Mouse (Mus musculus) hindbrain, embryonic 13.5 days (tissue): ENCODE results near the gene Amy2a4. TPM values are rescaled to one million over a fixed set of nuclear protein-coding genes. Genes with fewer than 3 reads are reported as not detected.
"Not testable (repeated sequence)": the region's sequence is repeated elsewhere in the genome, so short reads cannot be mapped to it uniquely, and the experiment has no call there.

Source experiments
- ATAC-seq: fragments of 200-750 bp; cut with Nextera tagmentation; 2 replicates; pipeline ENCODE4 v1.8.0; 2017; ENCODE audit warnings: moderate TSS enrichment; ENCODE audit not compliant: low FRiP score
- H3K27ac ChIP-seq: fragments of 300-500 bp; sonication (generic); 2 replicates; pipeline ENCODE4 v1.5.1; 2015; ENCODE audit warnings: inconsistent platforms, mild to moderate bottlenecking, moderate library complexity
- H3K27me3 ChIP-seq: fragments of 300-500 bp; sonication (generic); 2 replicates; pipeline ENCODE4 v1.6.1; 2015; ENCODE audit warnings: mild to moderate bottlenecking, inconsistent platforms
- H3K36me3 ChIP-seq: fragments of 300-500 bp; sonication (generic); 2 replicates; pipeline ENCODE4 v1.6.1; 2015; ENCODE audit warnings: mild to moderate bottlenecking, inconsistent platforms
- H3K4me1 ChIP-seq: fragments of 300-500 bp; sonication (generic); replicated peaks from 2 replicates; pipeline ENCODE4 v1.6.1; 2015; ENCODE audit warnings: inconsistent platforms
- H3K4me2 ChIP-seq: fragments of 300-500 bp; sonication (generic); 2 replicates; pipeline ENCODE4 v1.6.1; 2015; ENCODE audit warnings: inconsistent platforms, mild to moderate bottlenecking, moderate library complexity
- H3K4me3 ChIP-seq: fragments of 300-500 bp; sonication (generic); 2 replicates; pipeline ENCODE4 v1.5.1; 2015; ENCODE audit warnings: mild to moderate bottlenecking, inconsistent platforms
- H3K9ac ChIP-seq: fragments of 300-500 bp; sonication (generic); 2 replicates; pipeline ENCODE4 v1.6.1; 2015; ENCODE audit warnings: mild to moderate bottlenecking, inconsistent platforms
- H3K9me3 ChIP-seq: fragments of 300-500 bp; sonication (generic); 2 replicates; pipeline ENCODE4 v1.6.1; 2016; ENCODE audit warnings: inconsistent platforms
- WGBS: fragments of 180-500 bp; shearing (Covaris S2); methylation state at CpG from one replicate; pipeline ENCODE4 v1.1.7; 2015; 5-methylcytosine and 5-hydroxymethylcytosine counted together
- polyA plus RNA-seq: library from polyadenylated mRNA; unstranded; fragments of >200 nt; fragmentation: Nextera tagmentation; extraction: Ambion mirVana; gene quantifications from 2 replicates; pipeline ENCODE4 v1.2.1, GENCODE M21; 2015

Amy2a4 gene
- 0.31 TPM in 1 of 2 replicates, not detected in the other for polyA plus RNA-seq

- ATAC-seq, H3K27me3 ChIP-seq: not testable (repeated sequence)
- WGBS = no CpG with 5 or more reads among the region's 4 CpGs
These were observed at the start of gene Amy2a4 for GRCm38 (mm10) chr3:113291349-113291748. Gene Amy2a4 (minus strand): TSS chr3:113291449.

GRCm38 (mm10) chr3:113323952-113324351 is 32.7 kb upstream of the Amy2a4 start, which contains the start of gene Amy2a3:
Gene Amy2a3 (minus strand): TSS chr3:113324052.
- H3K9ac ChIP-seq, H3K9me3 ChIP-seq, H3K27me3 ChIP-seq, H3K27ac ChIP-seq, H3K4me2 ChIP-seq, H3K4me1 ChIP-seq, H3K4me3 ChIP-seq, ATAC-seq, H3K36me3 ChIP-seq: not testable (repeated sequence)
- no CpG with 5 or more reads among the region's 4 CpGs for WGBS

More at GRCm38 (mm10) chr3:113291349-113291748, at the start of gene Amy2a4:
- not testable (repeated sequence) for H3K9me3 ChIP-seq, H3K4me2 ChIP-seq, H3K9ac ChIP-seq, H3K4me1 ChIP-seq, H3K4me3 ChIP-seq, H3K27ac ChIP-seq, H3K36me3 ChIP-seq

- not testable (repeated sequence) for H3K9ac ChIP-seq, H3K9me3 ChIP-seq, H3K4me2 ChIP-seq, ATAC-seq, H3K36me3 ChIP-seq, H3K27ac ChIP-seq, H3K27me3 ChIP-seq, H3K4me3 ChIP-seq, H3K4me1 ChIP-seq
- WGBS = no CpG with 5 or more reads among the region's 3 CpGs
These were observed 21.7 kb upstream of the Amy2a4 start for GRCm38 (mm10) chr3:113312937-113313336.

GRCm38 (mm10) chr3:113280285-113280684 is 11.0 kb downstream of the Amy2a4 start:
- not testable (repeated sequence) for ATAC-seq, H3K9me3 ChIP-seq, H3K4me1 ChIP-seq, H3K4me2 ChIP-seq, H3K4me3 ChIP-seq, H3K9ac ChIP-seq, H3K27ac ChIP-seq, H3K27me3 ChIP-seq, H3K36me3 ChIP-seq

GRCm38 (mm10) chr3:113279586-113279985 is 11.7 kb downstream of the Amy2a4 start:
- H3K4me2 ChIP-seq, H3K4me3 ChIP-seq, H3K36me3 ChIP-seq, H3K4me1 ChIP-seq, H3K27me3 ChIP-seq, H3K9me3 ChIP-seq, H3K27ac ChIP-seq, ATAC-seq, H3K9ac ChIP-seq: not testable (repeated sequence)

- not testable (repeated sequence) for H3K4me3 ChIP-seq, ATAC-seq, H3K4me1 ChIP-seq, H3K36me3 ChIP-seq, H3K27me3 ChIP-seq, H3K4me2 ChIP-seq, H3K9ac ChIP-seq, H3K9me3 ChIP-seq, H3K27ac ChIP-seq
- no CpG with 5 or more reads among the region's 4 CpGs for WGBS
These were observed 32.5 kb downstream of the Amy2a4 start, which contains the start of gene Amy2a5 for GRCm38 (mm10) chr3:113258737-113259136. Gene Amy2a5 (minus strand): TSS chr3:113258837.

Other genes with a start within 250 kb of the Amy2a4 start
- not detected in 2 replicates for gene Amy2a5, start 32.6 kb downstream of the Amy2a4 start, polyA plus RNA-seq
- gene Amy2a3, start 32.6 kb upstream of the Amy2a4 start, polyA plus RNA-seq = 0.31 TPM in 1 of 2 replicates, not detected in the other
- gene Amy2a2, start 65.2 kb upstream of the Amy2a4 start, polyA plus RNA-seq = 0.31 TPM in 1 of 2 replicates, not detected in the other
- 4.2 TPM in 1 of 2 replicates, not detected in the other for gene Amy2a1, start 241.0 kb upstream of the Amy2a4 start, polyA plus RNA-seq